Mouse (Mus musculus) erythroblast, embryonic 14.5 days (primary cell): ENCODE results near the gene Ogfr.

ENCODE experiments used
- GATA1 ChIP-seq: IDR thresholded peaks from 2 replicates; pipeline ENCODE4 v1.6.1; 2012; ENCODE audit warnings: low read length, inconsistent platforms, mixed read lengths
- TAL1 ChIP-seq: IDR thresholded peaks from 3 replicates; pipeline ENCODE4 v1.6.1; 2012; ENCODE audit warnings: low read length, inconsistent platforms, mixed read lengths

DNA sequence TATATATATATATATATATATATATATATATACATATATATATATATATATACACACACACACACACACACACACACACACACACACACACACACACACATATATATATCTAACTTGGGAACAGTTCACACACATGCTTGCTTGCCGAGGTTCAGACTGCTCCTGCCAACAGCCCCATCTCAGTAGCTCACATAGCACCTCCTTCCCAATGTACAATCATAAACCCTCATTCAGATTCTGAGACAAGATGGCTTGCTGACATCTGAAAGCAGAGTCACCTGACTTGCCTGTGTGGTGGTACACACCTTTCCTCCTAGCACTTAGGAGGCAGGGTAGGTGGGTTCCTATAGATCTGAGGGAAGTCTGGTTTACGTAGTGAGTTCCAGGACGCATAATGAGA lies 36.7 kb upstream of the Ogfr start:
- TF ChIP-seq TAL1 (no peak), GATA1 (no peak)
